Mouse (Mus musculus) bone marrow, adult 2 months (tissue): ENCODE measurements around the gene Rmnd1.

ENCODE experiments used
- CTCF ChIP-seq: fragments of 200-500 bp; IDR thresholded peaks from 2 replicates; pipeline ENCODE4 v1.5.1; 2011; ENCODE audit warnings: low read length, control low read depth; ENCODE audit not compliant: control insufficient read depth, insufficient read depth
- POLR2A ChIP-seq: fragments of 200-500 bp; IDR thresholded peaks from 2 replicates; pipeline ENCODE4 v1.6.1; 2011; ENCODE audit warnings: low read depth, mild to moderate bottlenecking, control low read depth, low read length, borderline replicate concordance; ENCODE audit not compliant: control insufficient read depth

DNA sequence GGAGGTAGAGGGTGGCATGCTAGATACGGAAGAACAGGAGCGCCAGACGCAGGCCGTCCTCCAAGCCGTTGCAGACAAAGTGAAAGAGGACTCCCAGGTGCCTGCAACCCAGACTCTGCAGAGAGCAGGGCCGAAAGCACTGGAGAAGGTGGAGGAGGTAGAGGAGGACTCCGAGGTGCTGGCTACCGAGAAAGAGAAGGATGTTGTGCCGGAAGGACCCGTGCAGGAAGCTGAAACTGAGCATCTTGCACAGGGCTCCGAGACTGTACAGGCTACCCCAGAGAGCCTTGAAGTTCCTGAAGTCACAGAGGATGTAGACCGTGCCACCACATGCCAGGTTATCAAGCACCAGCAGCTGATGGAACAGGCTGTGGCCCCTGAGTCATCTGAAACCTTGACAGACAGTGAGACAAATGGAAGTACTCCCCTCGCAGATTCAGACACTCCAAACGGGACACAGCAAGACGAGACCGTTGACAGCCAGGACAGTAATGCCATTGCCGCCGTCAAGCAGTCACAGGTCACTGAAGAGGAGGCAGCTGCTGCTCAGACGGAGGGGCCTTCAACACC, 76.2 kb downstream of the Rmnd1 start:
- TF ChIP-seq POLR2A (no peak), CTCF (no peak)
